ENCODE assay signal across 9 mouse cellular contexts in the genomic region with DNA sequence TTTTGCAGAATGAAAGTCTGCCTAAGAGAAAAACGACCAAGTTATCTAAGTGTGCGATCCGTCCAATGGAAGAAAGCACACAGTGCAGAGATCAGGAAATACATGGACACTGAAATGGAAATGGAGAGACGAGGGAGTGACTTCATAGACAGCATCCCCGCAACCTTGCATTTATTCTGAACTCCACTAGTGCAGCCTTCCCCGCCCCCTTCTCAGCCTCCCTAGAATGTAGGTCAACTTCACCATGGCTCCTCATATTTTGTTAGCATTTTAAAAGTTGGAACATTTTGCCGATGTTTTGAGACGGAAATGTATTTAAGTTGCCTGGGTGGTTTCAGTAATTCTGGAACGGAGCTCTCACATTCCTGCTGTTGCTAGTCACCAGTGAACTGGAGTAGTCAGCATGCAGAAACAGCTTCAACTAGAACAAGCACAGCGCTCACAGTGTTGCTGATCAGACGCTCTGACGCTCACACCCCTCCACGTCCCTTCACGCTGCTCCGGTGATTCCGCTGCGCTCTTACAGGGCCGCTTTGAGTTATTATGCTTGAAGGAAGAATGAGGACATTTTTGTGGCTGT.
DNase-seq lines count a peak whose midpoint lies in the region; ATAC-seq and TF ChIP-seq lines count a peak whose summit lies in the region.
"Had no signal": no experiment of that assay in that cellular context is flagged by ENCODE, and none has a peak within 500 bp of the region (broad histone marks: within the 10 kb centered on the region; RNA-seq: fewer than 3 reads in every experiment).

No protein-coding gene starts in this region.

- no peak for ATAC-seq in heart, embryonic 14.5 days (ENCODE audit: insufficient number of reproducible peaks, insufficient read depth, low FRiP score, low read depth)
- no peak for ATAC-seq in hindbrain, embryonic 15.5 days (ENCODE audit: low FRiP score, low read depth)
- ATAC-seq in midbrain, embryonic 14.5 days (ENCODE audit: low FRiP score, low TSS enrichment), result no peak

- intact Hi-C loops in heart, postnatal 25 days (cut with DNase I), result loop anchor here (5.0 kb wide), 1 partner anchor 232 kb away; no protein-coding TSS in a partner anchor

- peak overlapping the region; percentile 49 for H3K9ac ChIP-seq in heart, embryonic 14.5 days (ENCODE audit: low read length)
- H3K9ac ChIP-seq in hindbrain, embryonic 15.5 days, result peak overlapping the region; percentile 8; the same call in 1 of the 2 replicates
- H3K9ac ChIP-seq in midbrain, embryonic 14.5 days (replicated peaks; ENCODE audit: low read length), result 0 out of 2 replicates have a peak overlapping the region, but pooled peaks have one; percentile 9

- H3K4me3 ChIP-seq in heart, embryonic 14.5 days (ENCODE audit: control insufficient read depth in 1 of 2, insufficient read depth in 1 of 2, low read depth in 1 of 2, low read length in 2 of 2), result no peak overlapping the region
- H3K4me3 ChIP-seq in hindbrain, embryonic 15.5 days, result no peak overlapping the region
- H3K4me3 ChIP-seq in midbrain, embryonic 14.5 days (replicated peaks; ENCODE audit: low read depth, low read length), result no peak overlapping the region
- H3K4me3 ChIP-seq in cerebellum, adult 2 months (replicated peaks; ENCODE audit: insufficient read depth, low read depth, low read length), result no peak overlapping the region

- 51% methylated on average over 18 of the region's 18 CpGs for WGBS in heart, embryonic 14.5 days
- WGBS in hindbrain, embryonic 15.5 days, result 29% methylated on average over 18 of the region's 18 CpGs
- 32% methylated on average over 18 of the region's 18 CpGs for WGBS in midbrain, embryonic 14.5 days
- 72% methylated on average over 18 of the region's 18 CpGs for WGBS in cerebellum, adult 2 months

- peak overlapping the region; percentile 22 for H3K4me2 ChIP-seq in heart, embryonic 14.5 days (ENCODE audit: low read length)
- H3K4me2 ChIP-seq in hindbrain, embryonic 15.5 days, result peak overlapping the region; percentile 31
- peak overlapping the region; percentile 36 for H3K4me2 ChIP-seq in midbrain, embryonic 14.5 days (ENCODE audit: low read length)

- peak overlapping the region; percentile 29 to 96 for H3K27ac ChIP-seq in heart, embryonic 14.5 days (replicated peaks in 1 of 2; ENCODE audit: control insufficient read depth in 1 of 2, insufficient read depth in 1 of 2, low read depth in 2 of 2, low read length in 2 of 2)
- H3K27ac ChIP-seq in hindbrain, embryonic 15.5 days (replicated peaks), result peak overlapping the region; percentile 83
- H3K27ac ChIP-seq in midbrain, embryonic 14.5 days (replicated peaks; ENCODE audit: low read depth, low read length), result peak overlapping the region; percentile 83
- no peak overlapping the region for H3K27ac ChIP-seq in cerebellum, adult 2 months (ENCODE audit: insufficient read depth, low read length)

- no peaks in the 10 kb centered on the region for H3K27me3 ChIP-seq in heart, embryonic 14.5 days (ENCODE audit: control insufficient read depth, insufficient read depth, low read length)
- no peaks in the 10 kb centered on the region for H3K27me3 ChIP-seq in hindbrain, embryonic 15.5 days
- no peaks in the 10 kb centered on the region for H3K27me3 ChIP-seq in midbrain, embryonic 14.5 days (ENCODE audit: control insufficient read depth, insufficient read depth, low read length)
- no peaks in the 10 kb centered on the region for H3K27me3 ChIP-seq in cerebellum, adult 2 months (ENCODE audit: control insufficient read depth, insufficient read depth, low read length)

- DNase-seq in heart, postnatal 25 days (ENCODE audit: low spot score), result no peak
- peak; percentile 73 for DNase-seq in brain, embryonic 14.5 days (ENCODE audit: low read depth)
- peak; percentile 59 for DNase-seq in midbrain, embryonic 14.5 days
- no peak for DNase-seq in cerebellum, postnatal 36 days
- DNase-seq in cerebellum, adult 2 months, result no peak
- DNase-seq in ovary, postnatal 10 days (ENCODE audit: low spot score), result no peak

- no peaks in the 10 kb centered on the region for H3K36me3 ChIP-seq in heart, embryonic 14.5 days (ENCODE audit: control insufficient read depth, insufficient read depth, low read length)
- H3K36me3 ChIP-seq in hindbrain, embryonic 15.5 days, result no peaks in the 10 kb centered on the region
- H3K36me3 ChIP-seq in midbrain, embryonic 14.5 days (ENCODE audit: control insufficient read depth, insufficient read depth, low read length), result no peaks in the 10 kb centered on the region
- H3K36me3 ChIP-seq: G1E had no signal

- TF ChIP-seq CTCF in brain, embryonic 14.5 days (IDR thresholded peaks at IDR 0.05; ENCODE audit: borderline replicate concordance, extremely low read depth, insufficient read depth, insufficient read length), result no peak
- no peak for TF ChIP-seq CTCF in cerebellum, adult 2 months (IDR thresholded peaks at IDR 0.05; ENCODE audit: borderline replicate concordance, insufficient read depth, low read depth, low read length)

- H3K9me3 ChIP-seq in heart, embryonic 14.5 days (ENCODE audit: control insufficient read depth, low read length), result no peaks in the 10 kb centered on the region
- no peaks in the 10 kb centered on the region for H3K9me3 ChIP-seq in hindbrain, embryonic 15.5 days
- no peaks in the 10 kb centered on the region for H3K9me3 ChIP-seq in midbrain, embryonic 14.5 days (ENCODE audit: control insufficient read depth, low read length)
- H3K9me3 ChIP-seq: G1E had no signal

- H3K4me1 ChIP-seq in heart, embryonic 14.5 days (ENCODE audit: control insufficient read depth in 2 of 2, insufficient read depth in 2 of 2, low read length in 2 of 2), result peaks cover 40 to 63% of the 10 kb centered on the region in 2 experiments
- H3K4me1 ChIP-seq in hindbrain, embryonic 15.5 days (replicated peaks), result peaks cover 61% of the 10 kb centered on the region
- H3K4me1 ChIP-seq in midbrain, embryonic 14.5 days (ENCODE audit: control insufficient read depth, insufficient read depth, low read length), result peaks cover 52% of the 10 kb centered on the region
- peaks cover 28% of the 10 kb centered on the region for H3K4me1 ChIP-seq in cerebellum, adult 2 months (ENCODE audit: control insufficient read depth, insufficient read depth, low read length)

- no peak for TF ChIP-seq POLR2A in brain, embryonic 14.5 days (IDR thresholded peaks at IDR 0.05; ENCODE audit: borderline replicate concordance, extremely low read depth, insufficient read depth, insufficient read length, poor library complexity, severe bottlenecking)
- no peak for TF ChIP-seq POLR2A in cerebellum, adult 2 months (IDR thresholded peaks at IDR 0.05; ENCODE audit: borderline replicate concordance, insufficient read depth, low read length)

Comparison
In these comparisons a context has a peak if more than half of its experiments do, and no peak if none do; other contexts are left out.
1. DNase-seq: peak in brain, embryonic 14.5 days (single experiment) and midbrain, embryonic 14.5 days (single experiment); none in heart, postnatal 25 days (single experiment), cerebellum, postnatal 36 days (0 of 2), cerebellum, adult 2 months (0 of 2) and ovary, postnatal 10 days (single experiment).
2. Peak in every context shown above with its lines, with median percentiles within 50 percentile points of each other: H3K4me2 ChIP-seq and H3K9ac ChIP-seq.